Mouse (Mus musculus): ENCODE data around the gene Gm20388. TPM values are rescaled to one million over a fixed set of nuclear protein-coding genes. Genes with fewer than 3 reads are reported as not detected.

Gm20388 gene
- polyA plus RNA-seq, 1 experiment from 2014 or later, result 5.3 TPM

- H3K4me2 ChIP-seq, result no peak overlapping the region
- no peak for ATAC-seq (replicated peaks; ENCODE audit: low FRiP score)
- WGBS, result 84% methylated on average over 5 of the region's 5 CpGs
- no peak for DNase-seq (ENCODE audit: low spot score)
- no peak overlapping the region for H3K27ac ChIP-seq (ENCODE audit: low read depth, low read length)
- peaks cover 70% of the 10 kb centered on the region for H3K4me1 ChIP-seq (replicated peaks; ENCODE audit: control insufficient read depth, insufficient read depth, low read length)
- peaks cover 11% of the 10 kb centered on the region; the same call in 1 of the 2 replicates for H3K36me3 ChIP-seq (ENCODE audit: control insufficient read depth, insufficient read depth, low read length)
- H3K9me3 ChIP-seq (ENCODE audit: control insufficient read depth, low read length), result no peaks in the 10 kb centered on the region
- H3K4me3 ChIP-seq (ENCODE audit: low read depth, low read length), result no peak overlapping the region
- H3K27me3 ChIP-seq (replicated peaks; ENCODE audit: control insufficient read depth, insufficient read depth, low read length), result no peaks in the 10 kb centered on the region
- no peak overlapping the region for H3K9ac ChIP-seq (ENCODE audit: low read depth, low read length)
Measured at GRCm38 (mm10) chr8:120560535-120560934, 649.9 kb downstream of the Gm20388 start.

GRCm38 (mm10) chr8:120561539-120562435, 651.1 kb downstream of the Gm20388 start:
- Histone ChIP-seq H3K9me3 (ENCODE audit: control insufficient read depth, low read length) (no peaks in the 10 kb centered on the region), H3K27me3 (replicated peaks; ENCODE audit: control insufficient read depth, insufficient read depth, low read length) (no peaks in the 10 kb centered on the region), H3K4me1 (replicated peaks; ENCODE audit: control insufficient read depth, insufficient read depth, low read length) (peaks cover 61% of the 10 kb centered on the region), H3K4me3 (ENCODE audit: low read depth, low read length) (no peak overlapping the region), H3K9ac (ENCODE audit: low read depth, low read length) (no peak overlapping the region), H3K4me2 (no peak overlapping the region), H3K36me3 (ENCODE audit: control insufficient read depth, insufficient read depth, low read length) (peaks cover 17% of the 10 kb centered on the region), H3K27ac (ENCODE audit: low read depth, low read length) (no peak overlapping the region)
- WGBS, result 81% methylated on average over 22 of the region's 22 CpGs
- ATAC-seq (replicated peaks; ENCODE audit: low FRiP score) (no peak), DNase-seq (ENCODE audit: low spot score) (no peak)

DNA sequence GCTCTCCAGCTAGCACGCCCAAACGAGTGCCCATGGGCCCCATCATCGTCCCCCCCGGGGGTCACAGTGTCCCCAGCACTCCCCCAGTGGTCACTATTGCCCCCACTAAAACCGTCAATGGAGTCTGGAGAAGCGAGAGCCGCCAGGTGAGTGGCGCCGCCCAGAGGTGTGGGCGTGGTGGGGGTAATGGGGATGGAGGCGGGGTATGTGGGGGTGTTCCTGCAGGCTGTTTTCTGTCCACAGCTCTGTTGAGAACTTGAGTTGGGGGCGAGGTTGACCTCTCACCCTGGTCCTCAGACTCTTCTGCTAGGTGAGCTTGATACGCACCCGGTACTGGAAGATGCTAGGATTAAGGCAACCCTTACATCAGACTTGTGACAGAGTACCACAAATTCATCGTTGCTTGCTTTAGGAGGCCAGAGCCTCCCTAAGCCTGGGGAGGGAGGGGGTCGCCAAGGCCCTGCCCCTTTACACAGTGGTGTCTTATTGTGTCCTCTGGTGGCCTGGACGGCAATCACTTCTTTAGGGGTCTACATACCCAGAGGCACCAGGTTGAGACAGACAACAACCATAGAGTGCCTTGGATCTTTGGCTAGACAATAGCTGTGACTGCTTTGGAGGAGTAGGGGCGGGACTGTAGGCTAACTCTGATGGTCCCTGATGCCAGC, 652.2 kb downstream of the Gm20388 start:
- H3K27ac ChIP-seq (ENCODE audit: low read depth, low read length), result peak overlapping the region; percentile 60
- DNase-seq (ENCODE audit: low spot score) (no peak), ATAC-seq (replicated peaks; ENCODE audit: low FRiP score) (no peak)
- no peak overlapping the region for H3K4me3 ChIP-seq (ENCODE audit: low read depth, low read length)
- H3K36me3 ChIP-seq (ENCODE audit: control insufficient read depth, insufficient read depth, low read length), result peaks cover 27% of the 10 kb centered on the region
- 85% methylated on average over 18 of the region's 18 CpGs for WGBS
- H3K9ac ChIP-seq (ENCODE audit: low read depth, low read length), result no peak overlapping the region
- H3K9me3 ChIP-seq (ENCODE audit: control insufficient read depth, low read length), result no peaks in the 10 kb centered on the region
- no peaks in the 10 kb centered on the region for H3K27me3 ChIP-seq (replicated peaks; ENCODE audit: control insufficient read depth, insufficient read depth, low read length)
- no peak overlapping the region; the same call in 1 of the 2 replicates for H3K4me2 ChIP-seq
- H3K4me1 ChIP-seq (replicated peaks; ENCODE audit: control insufficient read depth, insufficient read depth, low read length), result peaks cover 51% of the 10 kb centered on the region

GRCm38 (mm10) chr8:120563348-120563724, 652.7 kb downstream of the Gm20388 start:
- Histone ChIP-seq H3K27ac (ENCODE audit: low read depth, low read length) (peak overlapping the region; percentile 60), H3K9ac (ENCODE audit: low read depth, low read length) (no peak overlapping the region), H3K4me2 (peak overlapping the region; percentile 5; the same call in 1 of the 2 replicates), H3K27me3 (replicated peaks; ENCODE audit: control insufficient read depth, insufficient read depth, low read length) (no peaks in the 10 kb centered on the region), H3K4me3 (ENCODE audit: low read depth, low read length) (no peak overlapping the region), H3K36me3 (ENCODE audit: control insufficient read depth, insufficient read depth, low read length) (peaks cover 32% of the 10 kb centered on the region), H3K4me1 (replicated peaks; ENCODE audit: control insufficient read depth, insufficient read depth, low read length) (peaks cover 47% of the 10 kb centered on the region), H3K9me3 (ENCODE audit: control insufficient read depth, low read length) (no peaks in the 10 kb centered on the region)
- ATAC-seq (replicated peaks; ENCODE audit: low FRiP score), result no peak; the same call in 1 of the 2 replicates
- 34% methylated on average over 8 of the region's 8 CpGs for WGBS
- no peak for DNase-seq (ENCODE audit: low spot score)

- H3K9ac ChIP-seq (ENCODE audit: low read depth, low read length), result no peak overlapping the region
- H3K27me3 ChIP-seq (replicated peaks; ENCODE audit: control insufficient read depth, insufficient read depth, low read length), result no peaks in the 10 kb centered on the region
- WGBS, result 61% methylated on average over 20 of the region's 20 CpGs
- H3K4me2 ChIP-seq, result no peak overlapping the region; the same call in 1 of the 2 replicates
- peaks cover 35% of the 10 kb centered on the region for H3K36me3 ChIP-seq (ENCODE audit: control insufficient read depth, insufficient read depth, low read length)
- no peaks in the 10 kb centered on the region for H3K9me3 ChIP-seq (ENCODE audit: control insufficient read depth, low read length)
- peaks cover 42% of the 10 kb centered on the region for H3K4me1 ChIP-seq (replicated peaks; ENCODE audit: control insufficient read depth, insufficient read depth, low read length)
- no peak for DNase-seq (ENCODE audit: low spot score)
- peak overlapping the region; percentile 60 for H3K27ac ChIP-seq (ENCODE audit: low read depth, low read length)
- ATAC-seq (replicated peaks; ENCODE audit: low FRiP score), result peak; percentile 19; the same call in 1 of the 2 replicates
- no peak overlapping the region for H3K4me3 ChIP-seq (ENCODE audit: low read depth, low read length)
Measured at GRCm38 (mm10) chr8:120563851-120564837, 653.5 kb downstream of the Gm20388 start.

DNA sequence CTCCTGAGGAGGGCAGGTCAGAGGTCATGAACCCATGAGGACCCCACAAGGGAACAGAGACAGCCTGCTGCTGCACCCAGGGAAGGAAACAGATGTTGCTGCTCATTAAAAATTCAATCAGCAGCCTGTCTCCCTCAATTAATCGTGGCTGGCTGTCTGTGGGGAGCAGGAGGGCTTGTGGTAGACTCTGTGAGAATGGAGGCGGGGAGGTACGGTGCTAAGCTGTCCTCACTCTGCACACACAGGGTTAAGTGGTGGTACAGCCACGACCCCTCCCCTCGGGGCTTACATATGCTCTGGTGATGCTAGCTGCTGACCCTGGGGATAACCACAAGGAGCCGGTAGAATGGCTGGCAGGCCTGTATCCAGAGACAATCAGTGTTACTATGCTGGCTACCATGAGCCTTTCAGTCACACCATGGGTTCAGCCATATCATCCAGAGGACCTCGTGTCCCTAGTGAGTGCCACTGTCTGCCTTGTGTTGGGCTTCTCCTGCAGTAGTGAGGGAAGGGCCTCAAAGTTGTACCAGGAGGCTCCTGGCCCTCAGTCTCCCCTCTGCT, 654.6 kb downstream of the Gm20388 start:
- H3K9me3 ChIP-seq (ENCODE audit: control insufficient read depth, low read length), result no peaks in the 10 kb centered on the region
- no peaks in the 10 kb centered on the region for H3K27me3 ChIP-seq (replicated peaks; ENCODE audit: control insufficient read depth, insufficient read depth, low read length)
- H3K4me1 ChIP-seq (replicated peaks; ENCODE audit: control insufficient read depth, insufficient read depth, low read length), result peaks cover 39% of the 10 kb centered on the region
- ATAC-seq (replicated peaks; ENCODE audit: low FRiP score) (no peak), DNase-seq (ENCODE audit: low spot score) (no peak)
- no peak overlapping the region for H3K4me2 ChIP-seq
- peaks cover 36% of the 10 kb centered on the region for H3K36me3 ChIP-seq (ENCODE audit: control insufficient read depth, insufficient read depth, low read length)
- 60% methylated on average over 7 of the region's 7 CpGs for WGBS
- no peak overlapping the region for H3K9ac ChIP-seq (ENCODE audit: low read depth, low read length)
- H3K27ac ChIP-seq (ENCODE audit: low read depth, low read length), result peak overlapping the region; percentile 17; the same call in 1 of the 2 replicates
- H3K4me3 ChIP-seq (ENCODE audit: low read depth, low read length), result no peak overlapping the region

GRCm38 (mm10) chr8:120566681-120567080, 656.0 kb downstream of the Gm20388 start:
- no peak overlapping the region for H3K4me2 ChIP-seq
- ATAC-seq (replicated peaks; ENCODE audit: low FRiP score) (no peak), DNase-seq (ENCODE audit: low spot score) (no peak)

GRCm38 (mm10) chr8:120567731-120568130, 657.1 kb downstream of the Gm20388 start:
- H3K4me1 ChIP-seq (replicated peaks; ENCODE audit: control insufficient read depth, insufficient read depth, low read length), result peaks cover 32% of the 10 kb centered on the region
- H3K36me3 ChIP-seq (ENCODE audit: control insufficient read depth, insufficient read depth, low read length), result peaks cover 59% of the 10 kb centered on the region
- H3K4me3 ChIP-seq (ENCODE audit: low read depth, low read length), result no peak overlapping the region
- no peaks in the 10 kb centered on the region for H3K27me3 ChIP-seq (replicated peaks; ENCODE audit: control insufficient read depth, insufficient read depth, low read length)
- DNase-seq (ENCODE audit: low spot score) (no peak), ATAC-seq (replicated peaks; ENCODE audit: low FRiP score) (no peak)
- no peaks in the 10 kb centered on the region for H3K9me3 ChIP-seq (ENCODE audit: control insufficient read depth, low read length)
- no peak overlapping the region for H3K9ac ChIP-seq (ENCODE audit: low read depth, low read length)
- no peak overlapping the region for H3K4me2 ChIP-seq
- H3K27ac ChIP-seq (ENCODE audit: low read depth, low read length), result no peak overlapping the region
- 94% methylated on average over 17 of the region's 17 CpGs for WGBS

More at GRCm38 (mm10) chr8:120566681-120567080, 656.0 kb downstream of the Gm20388 start:
- Histone ChIP-seq H3K9ac (ENCODE audit: low read depth, low read length) (no peak overlapping the region), H3K4me1 (replicated peaks; ENCODE audit: control insufficient read depth, insufficient read depth, low read length) (peaks cover 36% of the 10 kb centered on the region), H3K36me3 (ENCODE audit: control insufficient read depth, insufficient read depth, low read length) (peaks cover 49% of the 10 kb centered on the region), H3K27ac (ENCODE audit: low read depth, low read length) (no peak overlapping the region), H3K27me3 (replicated peaks; ENCODE audit: control insufficient read depth, insufficient read depth, low read length) (no peaks in the 10 kb centered on the region), H3K4me3 (ENCODE audit: low read depth, low read length) (no peak overlapping the region), H3K9me3 (ENCODE audit: control insufficient read depth, low read length) (no peaks in the 10 kb centered on the region)
- WGBS, result 88% methylated on average over 8 of the region's 8 CpGs
